Mouse (Mus musculus) cerebellum, adult 18-20 months (tissue): ENCODE results near the gene Ndufa10.

Experiments used
- DNase-seq, 2 experiments: peaks; one replicate each; pipeline ENCODE4 v3.0.0; 2021

Ndufa10 gene

DNA sequence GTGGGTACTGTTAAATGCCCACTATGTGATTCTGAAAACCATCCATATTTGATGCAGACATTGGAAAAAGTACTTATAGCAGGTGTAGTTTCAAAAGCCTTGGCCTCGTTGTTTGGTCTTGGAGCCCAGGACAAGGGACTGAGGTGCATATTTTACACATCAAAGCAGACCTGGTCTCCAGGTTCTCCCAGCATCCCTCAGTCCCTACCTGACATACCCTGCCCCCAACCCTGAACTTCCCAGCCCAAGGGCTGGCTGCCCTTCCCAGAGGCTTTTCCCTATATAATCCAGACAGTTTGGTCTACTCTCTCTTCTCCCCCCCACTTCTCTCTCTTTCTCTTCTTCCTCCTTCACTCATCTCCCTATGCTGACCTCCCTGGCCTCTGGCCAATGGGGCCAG, 42.7 kb downstream of the Ndufa10 start:
- DNase-seq: no peak

DNA sequence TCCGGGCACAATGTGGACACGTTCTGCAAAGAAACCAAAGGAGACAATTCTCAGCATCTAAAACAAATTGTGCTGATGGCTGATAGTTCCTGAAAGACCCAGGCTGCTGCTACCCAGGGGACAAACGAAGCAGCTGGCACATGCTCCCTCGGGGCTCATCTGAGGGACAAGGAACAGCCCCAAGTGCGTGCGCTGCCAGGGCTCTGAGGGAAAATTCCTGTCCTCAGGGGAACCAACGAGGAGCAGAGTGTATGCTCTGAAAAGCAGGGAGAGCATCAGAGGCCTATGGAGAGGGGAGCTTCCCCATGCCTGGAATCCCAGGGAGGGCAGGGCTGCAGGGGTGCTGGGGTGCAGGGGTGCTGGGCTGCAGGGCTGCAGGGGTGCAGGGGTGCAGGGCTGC, 48.9 kb downstream of the Ndufa10 start:
- no peak for DNase-seq

DNA sequence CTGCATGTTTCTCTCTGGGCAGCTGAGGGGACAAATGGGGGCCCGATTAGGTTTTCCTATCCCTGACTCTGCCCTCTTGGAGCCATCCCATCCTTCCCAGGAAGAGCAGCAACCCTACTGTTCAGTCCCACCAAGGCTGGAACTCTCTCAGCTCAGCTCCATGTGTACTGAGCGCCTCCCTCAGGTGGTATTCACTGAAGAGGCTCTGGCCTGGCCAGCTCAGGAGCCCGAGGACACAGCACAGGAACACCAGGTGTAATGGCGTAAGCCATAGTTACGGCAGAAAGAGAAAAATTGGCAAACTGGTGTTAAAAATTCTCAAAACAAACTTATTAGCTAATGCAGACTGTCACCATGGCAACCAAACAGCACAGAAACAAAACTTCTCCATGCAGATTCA, 68.5 kb downstream of the Ndufa10 start:
- DNase-seq: no peak

DNA sequence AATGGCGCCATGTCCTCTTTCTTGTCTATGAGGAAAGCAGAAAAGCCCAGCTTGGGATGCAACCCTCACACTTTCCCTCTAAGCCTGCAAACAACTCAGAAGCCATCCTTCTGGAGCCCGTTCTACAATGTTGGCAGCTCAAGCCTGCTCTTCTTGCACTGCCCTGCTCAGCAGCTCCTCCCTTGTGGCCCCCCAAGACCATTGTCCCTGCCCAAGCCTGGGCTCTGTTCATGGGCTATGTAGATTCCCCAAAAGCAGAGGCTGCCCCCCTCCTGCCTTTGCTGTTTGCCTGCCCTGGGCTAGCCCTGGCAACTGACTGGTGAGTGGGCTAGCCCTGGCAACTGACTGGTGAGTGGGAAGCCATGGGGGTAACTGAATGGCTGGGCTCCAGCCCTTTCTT, 73.1 kb downstream of the Ndufa10 start:
- DNase-seq: no peak

DNA sequence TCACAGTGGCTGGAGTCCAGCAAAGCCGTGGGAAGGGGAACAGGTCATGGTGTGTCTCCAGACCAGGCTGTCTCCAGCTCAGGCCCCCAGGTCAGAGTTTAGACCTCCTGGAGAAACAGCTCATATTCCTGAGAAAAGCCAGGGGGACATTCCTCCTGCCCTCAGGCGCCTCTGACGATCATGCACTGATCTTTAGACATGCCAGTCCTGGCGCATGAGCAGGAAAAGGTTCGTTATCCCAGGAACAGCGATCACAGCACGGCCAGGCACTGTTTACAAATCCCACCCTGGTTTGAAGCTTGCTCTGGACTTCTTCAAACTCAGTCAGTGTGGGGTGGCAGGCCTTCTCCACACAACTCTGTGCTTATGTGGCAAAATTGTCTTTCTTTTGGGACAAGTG, 75.1 kb downstream of the Ndufa10 start:
- no peak for DNase-seq

DNA sequence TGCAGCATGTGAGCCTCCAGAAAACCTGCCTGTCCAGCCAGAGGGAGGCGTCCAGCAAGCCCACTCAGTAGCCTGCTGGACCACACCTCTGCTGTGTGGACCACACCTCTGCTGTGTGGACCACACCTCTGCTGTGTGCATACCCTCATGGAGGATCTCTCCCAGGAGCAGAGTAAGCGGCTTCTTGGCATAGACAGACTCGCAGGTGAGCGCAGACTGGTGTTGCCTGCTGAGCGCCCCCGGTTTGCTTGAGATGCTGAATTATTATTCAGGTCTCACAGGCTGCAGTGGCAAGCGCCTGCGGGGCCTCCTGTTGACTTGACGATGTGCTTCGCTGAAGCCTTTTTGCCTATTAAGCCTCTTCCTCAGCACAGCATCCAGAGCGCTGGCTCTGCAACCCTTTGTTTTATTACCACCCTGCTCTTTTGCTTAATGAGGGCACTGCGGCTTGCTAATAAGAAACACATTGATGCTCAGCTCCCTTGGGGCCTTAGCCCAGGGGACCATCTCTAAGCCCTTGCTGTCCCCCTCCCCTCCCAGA, 76.1 kb downstream of the Ndufa10 start:
- DNase-seq: no peak

DNA sequence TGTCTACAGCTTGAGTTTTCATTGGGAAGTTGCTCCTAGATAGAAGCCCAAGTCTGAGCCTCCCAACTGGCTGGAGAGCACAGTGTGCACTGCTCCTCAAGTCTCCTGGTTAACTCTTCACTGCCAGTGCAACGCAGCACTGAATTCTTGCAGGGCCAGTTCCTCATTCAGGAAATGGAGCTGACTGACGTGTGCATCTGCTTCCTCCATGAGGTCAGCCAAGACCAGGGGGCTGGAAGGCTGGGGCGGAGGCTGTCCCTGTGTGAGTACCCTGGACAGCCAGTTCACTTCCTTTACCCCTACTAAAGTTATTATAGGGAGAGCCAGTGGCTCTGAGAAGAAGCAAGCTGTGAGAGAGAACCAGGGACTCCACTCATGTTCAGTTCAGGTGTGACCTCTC, 79.4 kb downstream of the Ndufa10 start:
- no peak for DNase-seq

DNA sequence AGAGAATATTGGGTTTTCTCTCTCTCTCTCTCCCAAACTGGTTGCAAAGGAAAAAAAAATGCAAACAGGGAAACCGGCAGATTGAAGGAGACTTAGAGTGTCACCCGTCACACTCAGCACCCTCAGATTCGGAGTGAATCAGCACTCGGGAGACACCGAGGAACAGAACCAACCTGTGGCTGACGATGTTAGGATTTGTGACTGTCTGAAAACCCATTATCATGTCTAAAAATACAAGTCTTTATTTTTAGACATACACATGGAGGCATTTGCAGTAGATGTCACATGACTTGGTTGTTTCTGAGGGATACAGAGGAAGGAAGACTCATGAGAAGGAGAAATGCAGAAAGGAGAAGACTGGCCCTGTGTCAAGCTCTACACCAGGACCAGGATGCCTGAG, 80.5 kb downstream of the Ndufa10 start:
- no peak for DNase-seq
